Mouse (Mus musculus) heart, postnatal 36 days (tissue): ENCODE measurements around the gene AC140267.1. TPM values are rescaled to one million over a fixed set of nuclear protein-coding genes. Genes with fewer than 3 reads are reported as not detected.

Experiments used
- DNase-seq, 2 experiments: peaks; one replicate each; pipeline ENCODE4 v3.0.0; 2021 to 2022
- intact Hi-C: fragments of 180-260 bp; cut with DNase I; formaldehyde crosslinking; loops from one replicate; pipeline ENCODE4 v1.15.1; 2025
- total RNA-seq, 2 experiments: library from RNA; stranded (reverse); gene quantifications; 2 replicates each; pipeline ENCODE4 v1.2.3; 2021

The AC140267.1 gene
- total RNA-seq, 2 experiments from 2014 or later: 10.7 to 20.5 TPM

GRCm38 (mm10) chr15:80225796-80226195 is 9.8 kb upstream of the AC140267.1 start:
- intact Hi-C loops: loop anchor here (5.0 to 10.0 kb wide), 3 partner anchors 37 to 281 kb away; partner anchors contain the start of genes Rpl3, Rps19bp1 and Syngr1
- peak; percentile 51 to 67 for DNase-seq

GRCm38 (mm10) chr15:80228071-80228800 is 7.4 kb upstream of the AC140267.1 start:
- intact Hi-C loops: loop anchor here (5.0 to 10.0 kb wide), 3 partner anchors 34 to 283 kb away; partner anchors contain the start of genes Rpl3, Rps19bp1 and Syngr1
- no peak for DNase-seq

GRCm38 (mm10) chr15:80232331-80232730 is 3.3 kb upstream of the AC140267.1 start:
- DNase-seq: no peak
- intact Hi-C loops: no loop called here

GRCm38 (mm10) chr15:80233053-80233452 is 2.6 kb upstream of the AC140267.1 start:
- intact Hi-C loops: no loop called here
- no peak for DNase-seq

- peak; percentile 98 for DNase-seq
- intact Hi-C loops: loop anchor here (1.0 kb wide), 1 partner anchor 21 kb away; the partner anchor contains the start of gene Atf4
Observed at GRCm38 (mm10) chr15:80233733-80234509, 1.7 kb upstream of the AC140267.1 start, which contains the start of gene Mief1. TSS of gene Mief1 (plus strand) at chr15:80234018.

- intact Hi-C loops: no loop called here
- DNase-seq: no peak
Observed at GRCm38 (mm10) chr15:80248135-80248534, 12.5 kb downstream of the AC140267.1 start.

- no peak for DNase-seq
- intact Hi-C loops: no loop called here
Observed at GRCm38 (mm10) chr15:80248596-80248995, 13.0 kb downstream of the AC140267.1 start.

- DNase-seq: no peak
- intact Hi-C loops: no loop called here
Observed at GRCm38 (mm10) chr15:80249672-80250071, 14.0 kb downstream of the AC140267.1 start.

GRCm38 (mm10) chr15:80250586-80250985 is 15.0 kb downstream of the AC140267.1 start:
- intact Hi-C loops: no loop called here
- no peak for DNase-seq

- DNase-seq: no peak
- intact Hi-C loops: no loop called here
Observed at GRCm38 (mm10) chr15:80253530-80253929, 17.9 kb downstream of the AC140267.1 start.

- peak in 1 of 2 experiments; percentile 24 for DNase-seq
Observed at GRCm38 (mm10) chr15:80254207-80254606, 18.6 kb downstream of the AC140267.1 start.

GRCm38 (mm10) chr15:80254847-80255645 is 19.4 kb downstream of the AC140267.1 start, which contains the start of gene Atf4:
TSS of gene Atf4 (plus strand) at chr15:80255184.
- peak; percentile 96 to 99 for DNase-seq
- intact Hi-C loops: loop anchor here (1.0 to 5.0 kb wide), 3 partner anchors 21 to 547 kb away; partner anchors contain the start of gene Mief1

More at GRCm38 (mm10) chr15:80254207-80254606, 18.6 kb downstream of the AC140267.1 start:
- intact Hi-C loops: loop anchor here (2.0 kb wide), 1 partner anchor 119 kb away; no protein-coding TSS in a partner anchor

- intact Hi-C loops: loop anchor here (1.0 to 5.0 kb wide), 3 partner anchors 21 to 547 kb away; partner anchors contain the start of gene Mief1
- peak; percentile 81 to 85 for DNase-seq
Observed at GRCm38 (mm10) chr15:80255646-80256121, 20.0 kb downstream of the AC140267.1 start.

- DNase-seq: no peak
- intact Hi-C loops: loop anchor here (5.0 kb wide), 1 partner anchor 546 kb away; no protein-coding TSS in a partner anchor
Observed at GRCm38 (mm10) chr15:80256242-80256641, 20.6 kb downstream of the AC140267.1 start.

- no peak for DNase-seq
- intact Hi-C loops: loop anchor here (5.0 kb wide), 1 partner anchor 545 kb away; no protein-coding TSS in a partner anchor
Observed at GRCm38 (mm10) chr15:80256656-80257601, 21.3 kb downstream of the AC140267.1 start.

GRCm38 (mm10) chr15:80257602-80258239 is 22.1 kb downstream of the AC140267.1 start:
- DNase-seq: no peak
- intact Hi-C loops: loop anchor here (5.0 kb wide), 1 partner anchor 545 kb away; no protein-coding TSS in a partner anchor

- intact Hi-C loops: loop anchor here (5.0 kb wide), 1 partner anchor 544 kb away; no protein-coding TSS in a partner anchor
- DNase-seq: peak in 1 of 2 experiments; percentile 13
Observed at GRCm38 (mm10) chr15:80258240-80259170, 22.9 kb downstream of the AC140267.1 start.
